Mouse (Mus musculus) thymus, postnatal 4 days (tissue): ENCODE measurements around the gene Zdhhc13.

ENCODE experiments used
- DNase-seq: peaks from one replicate; pipeline ENCODE4 v3.0.0; 2021

Zdhhc13 gene

GRCm38 (mm10) chr7:48788348-48788747, 455 bp upstream of the Zdhhc13 start:
- no peak for DNase-seq

GRCm38 (mm10) chr7:48790117-48790516, 1.3 kb downstream of the Zdhhc13 start:
- DNase-seq: no peak

GRCm38 (mm10) chr7:48791412-48791811, 2.6 kb downstream of the Zdhhc13 start:
- DNase-seq: no peak

- DNase-seq: peak; percentile 10
Observed at GRCm38 (mm10) chr7:48795130-48795529, 6.3 kb downstream of the Zdhhc13 start.

- no peak for DNase-seq
Observed at GRCm38 (mm10) chr7:48803381-48803780, 14.6 kb downstream of the Zdhhc13 start.

GRCm38 (mm10) chr7:48806587-48806986, 17.8 kb downstream of the Zdhhc13 start:
- peak; percentile 19 for DNase-seq

- no peak for DNase-seq
Observed at GRCm38 (mm10) chr7:48810652-48811051, 21.8 kb downstream of the Zdhhc13 start.

- no peak for DNase-seq
Observed at GRCm38 (mm10) chr7:48812358-48812757, 23.6 kb downstream of the Zdhhc13 start.

- DNase-seq: no peak
Observed at GRCm38 (mm10) chr7:48813594-48813993, 24.8 kb downstream of the Zdhhc13 start.

- DNase-seq: no peak
Observed at GRCm38 (mm10) chr7:48821654-48822053, 32.9 kb downstream of the Zdhhc13 start.

- no peak for DNase-seq
Observed at GRCm38 (mm10) chr7:48823621-48824020, 34.8 kb downstream of the Zdhhc13 start.

- no peak for DNase-seq
Observed at GRCm38 (mm10) chr7:48824671-48825070, 35.9 kb downstream of the Zdhhc13 start.

GRCm38 (mm10) chr7:48825170-48825569, 36.4 kb downstream of the Zdhhc13 start:
- no peak for DNase-seq

- DNase-seq: no peak
Observed at GRCm38 (mm10) chr7:48829177-48829910, 40.5 kb downstream of the Zdhhc13 start.

GRCm38 (mm10) chr7:48830395-48830794, 41.6 kb downstream of the Zdhhc13 start:
- no peak for DNase-seq

GRCm38 (mm10) chr7:48832735-48833134, 43.9 kb downstream of the Zdhhc13 start:
- no peak for DNase-seq

GRCm38 (mm10) chr7:48834371-48834970, 45.7 kb downstream of the Zdhhc13 start:
- no peak for DNase-seq

- DNase-seq: no peak
Observed at GRCm38 (mm10) chr7:48834989-48835626, 46.3 kb downstream of the Zdhhc13 start.

- no peak for DNase-seq
Observed at GRCm38 (mm10) chr7:48836949-48837348, 48.1 kb downstream of the Zdhhc13 start.

GRCm38 (mm10) chr7:48838434-48838833, 49.6 kb downstream of the Zdhhc13 start:
- peak; percentile 15 for DNase-seq

GRCm38 (mm10) chr7:48840545-48840944, 51.7 kb downstream of the Zdhhc13 start:
- DNase-seq: no peak

GRCm38 (mm10) chr7:48841538-48841937, 52.7 kb downstream of the Zdhhc13 start:
- DNase-seq: no peak

GRCm38 (mm10) chr7:48842353-48842752, 53.5 kb downstream of the Zdhhc13 start:
- DNase-seq: no peak

GRCm38 (mm10) chr7:48843541-48843940, 54.7 kb downstream of the Zdhhc13 start:
- no peak for DNase-seq
